Mouse (Mus musculus): ENCODE results near the gene Atp2a3. TPM values are rescaled to one million over a fixed set of nuclear protein-coding genes. Genes with fewer than 3 reads are reported as not detected.

Gene Atp2a3
- polyA plus RNA-seq, 1 experiment = 4.9 TPM

- no peaks in the 10 kb centered on the region for H3K27me3 ChIP-seq (ENCODE audit: control insufficient read depth, insufficient read depth, low read length)
Observed at GRCm38 (mm10) chr11:73018471-73019146, 57.6 kb downstream of the Atp2a3 start, which contains the start of gene Camkk1. TSS of gene Camkk1 (plus strand) at chr11:73019008.

GRCm38 (mm10) chr11:73019147-73019795 is 58.3 kb downstream of the Atp2a3 start:
- no peak overlapping the region for H3K27ac ChIP-seq (ENCODE audit: control insufficient read depth, insufficient read depth, low read depth, low read length)
- no peak for TF ChIP-seq POLR2A (IDR thresholded peaks at IDR 0.05; ENCODE audit: control insufficient read depth, low read depth, low read length)
- TF ChIP-seq CTCF (IDR thresholded peaks at IDR 0.05; ENCODE audit: control insufficient read depth, insufficient read depth, insufficient replicate concordance, low read depth, low read length) = no peak
- H3K27me3 ChIP-seq (ENCODE audit: control insufficient read depth, insufficient read depth, low read length) = no peaks in the 10 kb centered on the region
- H3K36me3 ChIP-seq (ENCODE audit: control insufficient read depth, insufficient read depth, low read length) = no peaks in the 10 kb centered on the region
- peaks cover 12% of the 10 kb centered on the region for H3K4me1 ChIP-seq (ENCODE audit: control insufficient read depth, insufficient read depth, low read length)
- peak overlapping the region; percentile 81 for H3K4me3 ChIP-seq (ENCODE audit: control insufficient read depth, low read depth, low read length)

More at GRCm38 (mm10) chr11:73018471-73019146, 57.6 kb downstream of the Atp2a3 start, which contains the start of gene Camkk1:
- Histone ChIP-seq H3K4me1 (ENCODE audit: control insufficient read depth, insufficient read depth, low read length) (peaks cover 12% of the 10 kb centered on the region), H3K36me3 (ENCODE audit: control insufficient read depth, insufficient read depth, low read length) (no peaks in the 10 kb centered on the region), H3K27ac (ENCODE audit: control insufficient read depth, insufficient read depth, low read depth, low read length) (no peak within 1 kb of the TSS), H3K4me3 (ENCODE audit: control insufficient read depth, low read depth, low read length) (peak within 1 kb of the TSS; percentile 81)
- TF ChIP-seq POLR2A (IDR thresholded peaks at IDR 0.05; ENCODE audit: control insufficient read depth, low read depth, low read length) = no peak
- no peak for TF ChIP-seq CTCF (IDR thresholded peaks at IDR 0.05; ENCODE audit: control insufficient read depth, insufficient read depth, insufficient replicate concordance, low read depth, low read length)

GRCm38 (mm10) chr11:73020953-73021800 is 60.2 kb downstream of the Atp2a3 start:
- TF ChIP-seq CTCF (IDR thresholded peaks at IDR 0.05; ENCODE audit: control insufficient read depth, insufficient read depth, insufficient replicate concordance, low read depth, low read length) (no peak), POLR2A (IDR thresholded peaks at IDR 0.05; ENCODE audit: control insufficient read depth, low read depth, low read length) (no peak)
- H3K27me3 ChIP-seq (ENCODE audit: control insufficient read depth, insufficient read depth, low read length) = no peaks in the 10 kb centered on the region

GRCm38 (mm10) chr11:73023099-73023498 is 62.1 kb downstream of the Atp2a3 start:
- Histone ChIP-seq H3K4me3 (ENCODE audit: control insufficient read depth, low read depth, low read length) (no peak overlapping the region), H3K27me3 (ENCODE audit: control insufficient read depth, insufficient read depth, low read length) (no peaks in the 10 kb centered on the region), H3K27ac (ENCODE audit: control insufficient read depth, insufficient read depth, low read depth, low read length) (no peak overlapping the region), H3K4me1 (ENCODE audit: control insufficient read depth, insufficient read depth, low read length) (peaks cover 12% of the 10 kb centered on the region), H3K36me3 (ENCODE audit: control insufficient read depth, insufficient read depth, low read length) (no peaks in the 10 kb centered on the region)
- TF ChIP-seq POLR2A (IDR thresholded peaks at IDR 0.05; ENCODE audit: control insufficient read depth, low read depth, low read length) = no peak
- no peak for TF ChIP-seq CTCF (IDR thresholded peaks at IDR 0.05; ENCODE audit: control insufficient read depth, insufficient read depth, insufficient replicate concordance, low read depth, low read length)

More at GRCm38 (mm10) chr11:73020953-73021800, 60.2 kb downstream of the Atp2a3 start:
- Histone ChIP-seq H3K4me3 (ENCODE audit: control insufficient read depth, low read depth, low read length) (no peak overlapping the region), H3K27ac (ENCODE audit: control insufficient read depth, insufficient read depth, low read depth, low read length) (no peak overlapping the region), H3K36me3 (ENCODE audit: control insufficient read depth, insufficient read depth, low read length) (no peaks in the 10 kb centered on the region), H3K4me1 (ENCODE audit: control insufficient read depth, insufficient read depth, low read length) (peaks cover 12% of the 10 kb centered on the region)

GRCm38 (mm10) chr11:73023827-73024226 is 62.9 kb downstream of the Atp2a3 start:
- Histone ChIP-seq H3K36me3 (ENCODE audit: control insufficient read depth, insufficient read depth, low read length) (no peaks in the 10 kb centered on the region), H3K4me3 (ENCODE audit: control insufficient read depth, low read depth, low read length) (no peak overlapping the region), H3K4me1 (ENCODE audit: control insufficient read depth, insufficient read depth, low read length) (peaks cover 10% of the 10 kb centered on the region), H3K27me3 (ENCODE audit: control insufficient read depth, insufficient read depth, low read length) (no peaks in the 10 kb centered on the region), H3K27ac (ENCODE audit: control insufficient read depth, insufficient read depth, low read depth, low read length) (no peak overlapping the region)
- no peak for TF ChIP-seq POLR2A (IDR thresholded peaks at IDR 0.05; ENCODE audit: control insufficient read depth, low read depth, low read length)
- no peak for TF ChIP-seq CTCF (IDR thresholded peaks at IDR 0.05; ENCODE audit: control insufficient read depth, insufficient read depth, insufficient replicate concordance, low read depth, low read length)

- Histone ChIP-seq H3K27ac (ENCODE audit: control insufficient read depth, insufficient read depth, low read depth, low read length) (no peak overlapping the region), H3K36me3 (ENCODE audit: control insufficient read depth, insufficient read depth, low read length) (no peaks in the 10 kb centered on the region), H3K4me3 (ENCODE audit: control insufficient read depth, low read depth, low read length) (no peak overlapping the region), H3K4me1 (ENCODE audit: control insufficient read depth, insufficient read depth, low read length) (peaks cover 4% of the 10 kb centered on the region), H3K27me3 (ENCODE audit: control insufficient read depth, insufficient read depth, low read length) (no peaks in the 10 kb centered on the region)
- no peak for TF ChIP-seq CTCF (IDR thresholded peaks at IDR 0.05; ENCODE audit: control insufficient read depth, insufficient read depth, insufficient replicate concordance, low read depth, low read length)
- no peak for TF ChIP-seq POLR2A (IDR thresholded peaks at IDR 0.05; ENCODE audit: control insufficient read depth, low read depth, low read length)
Observed at GRCm38 (mm10) chr11:73024236-73024904, 63.4 kb downstream of the Atp2a3 start.

All from testis, adult 2 months (tissue).